Mouse (Mus musculus): ENCODE results near the gene Hebp2.

Hebp2 gene

GRCm38 (mm10) chr10:18510663-18511062 lies 35.2 kb downstream of the Hebp2 start:
- DNase-seq (ENCODE audit: low spot score in 2 of 2): no peak

- DNase-seq (ENCODE audit: low spot score in 2 of 2): peak in 1 of 2 experiments; percentile 38
Observed at GRCm38 (mm10) chr10:18508586-18508985, 37.3 kb downstream of the Hebp2 start.

- DNase-seq (ENCODE audit: low spot score in 2 of 2): no peak
Observed at GRCm38 (mm10) chr10:18507869-18508473, 37.9 kb downstream of the Hebp2 start.

- no peak for DNase-seq (ENCODE audit: low spot score in 2 of 2)
Observed at GRCm38 (mm10) chr10:18506501-18506946, 39.4 kb downstream of the Hebp2 start.

GRCm38 (mm10) chr10:18505690-18506089 lies 40.2 kb downstream of the Hebp2 start:
- no peak for DNase-seq (ENCODE audit: low spot score in 2 of 2)

GRCm38 (mm10) chr10:18501997-18502396 lies 43.9 kb downstream of the Hebp2 start:
- no peak for DNase-seq (ENCODE audit: low spot score in 2 of 2)

- DNase-seq (ENCODE audit: low spot score in 2 of 2): no peak
Observed at GRCm38 (mm10) chr10:18497066-18497465, 48.8 kb downstream of the Hebp2 start.

- DNase-seq (ENCODE audit: low spot score in 2 of 2): no peak
Observed at GRCm38 (mm10) chr10:18494249-18494648, 51.6 kb downstream of the Hebp2 start.

- no peak for DNase-seq (ENCODE audit: low spot score in 2 of 2)
Observed at GRCm38 (mm10) chr10:18493010-18493894, 52.6 kb downstream of the Hebp2 start.

GRCm38 (mm10) chr10:18491952-18492351 lies 53.9 kb downstream of the Hebp2 start:
- DNase-seq (ENCODE audit: low spot score in 2 of 2): no peak

GRCm38 (mm10) chr10:18489936-18490335 lies 55.9 kb downstream of the Hebp2 start:
- no peak for DNase-seq (ENCODE audit: low spot score in 2 of 2)

Measured in frontal cortex, postnatal 25 days (tissue).